Mouse (Mus musculus) G1E (cell line): ENCODE data around the gene Rps6kb1. TPM values are rescaled to one million over a fixed set of nuclear protein-coding genes. Genes with fewer than 3 reads are reported as not detected.

Source experiments
- ATAC-seq: 2 replicates; pipeline ENCODE4 v1.8.0; 2016; ENCODE audit warnings: mild to moderate bottlenecking; ENCODE audit not compliant: insufficient number of reproducible peaks, poor library complexity, low FRiP score, severe bottlenecking; ENCODE audit errors: extremely low read depth
- DNase-seq: peaks from one replicate; pipeline ENCODE4 v3.0.0; 2012; ENCODE audit warnings: low spot score
- H3K27me3 ChIP-seq: 2 replicates; pipeline ENCODE4 v1.6.1; 2012; ENCODE audit warnings: mild to moderate bottlenecking, low read length, inconsistent platforms; ENCODE audit not compliant: insufficient read depth
- H3K36me3 ChIP-seq: replicated peaks from 2 replicates; pipeline ENCODE3; 2012; ENCODE audit warnings: mild to moderate bottlenecking, inconsistent platforms
- H3K4me1 ChIP-seq: 2 replicates; pipeline ENCODE4 v1.6.1; 2012; ENCODE audit warnings: low read depth, low read length, inconsistent platforms, mixed read lengths; ENCODE audit not compliant: insufficient read depth
- H3K4me3 ChIP-seq: 2 replicates; pipeline ENCODE4 v1.5.1; 2012; ENCODE audit warnings: low read depth, mild to moderate bottlenecking, inconsistent platforms, low read length, moderate library complexity, mixed read lengths
- H3K9me3 ChIP-seq: replicated peaks from 2 replicates; pipeline ENCODE4 v1.6.1; 2012; ENCODE audit warnings: inconsistent platforms
- CTCF ChIP-seq: IDR thresholded peaks from 2 replicates; pipeline ENCODE4 v1.5.1; 2012; ENCODE audit warnings: low read depth, low read length, inconsistent platforms, mixed read lengths
- GATA1 ChIP-seq: IDR thresholded peaks from 2 replicates; pipeline ENCODE4 v1.6.1; 2012; ENCODE audit warnings: borderline replicate concordance, low read length, inconsistent platforms, mixed read lengths
- GATA2 ChIP-seq: IDR thresholded peaks from 2 replicates; pipeline ENCODE4 v1.6.1; 2012; ENCODE audit warnings: low read depth, low read length, inconsistent platforms, borderline replicate concordance
- POLR2AphosphoS5 ChIP-seq: IDR thresholded peaks from 2 replicates; pipeline ENCODE4 v1.6.1; 2012; ENCODE audit warnings: low read depth, low read length, inconsistent platforms; ENCODE audit not compliant: insufficient replicate concordance
- TAL1 ChIP-seq: conservative IDR thresholded peaks from 2 replicates; pipeline ENCODE4 v1.6.1; 2012; ENCODE audit warnings: low read depth, low read length, inconsistent platforms, mixed read lengths
- polyA plus RNA-seq: library from polyadenylated mRNA; stranded (reverse); fragments of >175 nt; gene quantifications from 2 replicates; pipeline ENCODE4 v1.2.3, GENCODE M21; 2012
- total RNA-seq, 2 experiments: library from RNA; stranded (forward) in 1 of 2; stranded (reverse) in 1 of 2; fragments of 200-1000 nt in 1 of 2; fragments of >200 nt in 1 of 2; fragmentation: Nextera tagmentation in 1 of 2; gene quantifications; 2 replicates each; pipeline ENCODE4 v1.2.3; 2014 to 2017

Rps6kb1 gene
- total and polyA plus RNA-seq, 3 experiments = 17.2 to 59.9 (median 38.1) TPM

DNA sequence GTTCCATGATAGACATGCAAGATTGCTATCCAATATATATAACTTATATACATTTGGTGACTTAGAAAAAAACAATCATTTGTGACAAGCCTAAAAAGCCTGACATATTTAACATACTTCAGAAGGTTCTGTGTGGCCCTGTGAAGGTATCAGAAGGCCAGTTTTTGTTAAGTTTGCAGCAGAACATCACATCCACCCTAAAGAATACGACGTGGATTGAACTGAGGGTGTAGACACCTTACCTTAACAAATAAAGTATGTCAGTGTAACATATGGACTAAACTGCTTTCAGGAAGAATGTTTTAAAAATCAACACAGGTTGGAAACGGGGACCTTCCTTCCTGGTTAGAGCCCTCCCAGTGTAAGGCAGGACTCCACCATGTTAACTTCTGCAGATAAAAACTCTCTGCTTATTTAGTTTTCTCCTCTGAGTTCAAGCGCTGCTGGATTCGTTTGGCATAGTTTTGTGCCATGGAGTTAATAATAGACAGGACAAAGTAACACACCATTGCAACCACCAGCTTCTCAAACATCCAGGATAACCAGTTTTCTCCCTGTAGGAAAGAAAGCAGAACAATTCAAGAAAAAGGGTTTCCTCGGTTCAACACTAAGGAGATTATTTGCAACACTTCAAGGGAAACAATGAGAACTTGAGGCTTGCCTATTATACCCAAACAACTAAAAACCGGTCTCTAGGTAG is 40.4 kb upstream of the Rps6kb1 start:
- H3K27me3 ChIP-seq = no peaks in the 10 kb centered on the region
- ATAC-seq (no peak), DNase-seq (no peak)
- peaks cover 39% of the 10 kb centered on the region for H3K36me3 ChIP-seq
- no peak for TF ChIP-seq TAL1
- no peak for TF ChIP-seq CTCF
- TF ChIP-seq GATA2 = no peak
- TF ChIP-seq POLR2AphosphoS5 = no peak
- no peak for TF ChIP-seq GATA1
- H3K4me3 ChIP-seq = peak overlapping the region; percentile 69
- peaks cover 66% of the 10 kb centered on the region for H3K4me1 ChIP-seq
- H3K9me3 ChIP-seq = no peaks in the 10 kb centered on the region

DNA sequence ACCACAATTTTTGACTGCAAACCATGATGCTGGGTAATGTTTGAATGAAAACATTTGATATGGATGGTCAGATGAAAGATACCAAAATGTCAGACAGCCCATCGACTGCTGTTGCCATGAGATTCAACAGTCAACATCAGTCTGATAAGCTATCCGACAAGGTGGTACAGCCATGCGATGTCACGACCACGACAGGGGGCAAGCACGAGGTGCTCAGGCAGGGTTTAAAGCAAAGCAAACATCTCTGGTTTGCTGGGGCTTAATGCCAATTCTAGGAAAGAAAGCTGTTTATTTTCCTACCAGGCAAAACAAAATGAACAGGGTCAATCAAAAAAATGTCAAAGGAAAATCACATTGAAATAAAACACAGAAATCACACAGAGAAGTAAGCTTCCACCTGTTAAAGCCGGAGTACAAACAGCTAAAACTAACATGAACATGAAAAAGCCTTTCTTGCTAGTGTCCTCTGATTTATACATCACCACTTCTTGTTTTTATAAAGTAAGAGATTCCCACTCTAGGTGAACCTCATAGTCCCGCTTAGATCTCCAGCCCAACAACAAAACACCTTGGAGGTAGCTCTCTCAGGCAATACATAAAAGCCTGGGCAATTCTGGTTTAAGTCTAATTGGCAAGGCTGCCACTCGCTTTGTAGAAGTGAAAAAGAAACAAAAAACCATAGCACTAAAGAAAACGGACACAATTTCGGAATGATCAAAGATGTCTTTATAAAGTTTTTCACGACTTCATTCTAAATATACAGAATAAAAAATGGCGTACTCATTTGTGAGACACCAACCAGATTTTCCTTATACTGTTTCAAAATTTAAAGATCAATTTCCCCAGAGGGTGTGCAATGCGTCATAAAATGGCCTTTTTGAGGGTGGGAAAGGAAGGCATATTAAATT is 39.6 kb upstream of the Rps6kb1 start:
- DNase-seq = no peak
- Histone ChIP-seq H3K4me1 (peaks cover 69% of the 10 kb centered on the region), H3K36me3 (peaks cover 39% of the 10 kb centered on the region), H3K4me3 (peak overlapping the region; percentile 69), H3K27me3 (no peaks in the 10 kb centered on the region), H3K9me3 (no peaks in the 10 kb centered on the region)
- no peak for ATAC-seq
- TF ChIP-seq CTCF (no peak), POLR2AphosphoS5 (no peak), GATA1 (no peak), TAL1 (no peak), GATA2 (no peak)

DNA sequence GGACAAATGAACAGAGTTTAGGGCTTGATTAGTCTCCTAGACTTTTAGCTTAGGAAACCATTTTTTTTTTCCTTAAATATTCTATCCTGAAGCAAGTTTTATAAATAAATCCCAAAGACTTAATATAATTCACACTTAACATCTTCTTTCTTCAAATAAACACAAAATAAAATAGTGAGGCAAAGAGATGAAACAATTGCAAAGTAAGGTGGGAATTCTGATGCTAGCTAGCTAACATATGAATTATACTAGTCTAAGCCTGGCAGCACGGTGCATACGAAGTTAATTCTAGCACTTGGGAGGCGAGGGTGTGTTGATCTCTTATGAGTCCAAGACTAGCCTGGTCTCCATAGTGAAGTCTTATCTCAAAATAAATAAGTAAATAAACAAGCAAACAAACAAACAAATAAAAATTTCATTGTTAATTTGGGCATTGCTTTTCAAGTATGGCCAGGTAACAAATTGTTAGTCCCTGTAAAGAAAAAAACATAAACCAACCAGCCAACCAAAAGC is 38.8 kb upstream of the Rps6kb1 start:
- Histone ChIP-seq H3K4me3 (no peak overlapping the region), H3K36me3 (peaks cover 40% of the 10 kb centered on the region), H3K4me1 (peaks cover 67% of the 10 kb centered on the region), H3K27me3 (no peaks in the 10 kb centered on the region), H3K9me3 (no peaks in the 10 kb centered on the region)
- ATAC-seq = no peak
- TF ChIP-seq POLR2AphosphoS5 = no peak
- no peak for DNase-seq

DNA sequence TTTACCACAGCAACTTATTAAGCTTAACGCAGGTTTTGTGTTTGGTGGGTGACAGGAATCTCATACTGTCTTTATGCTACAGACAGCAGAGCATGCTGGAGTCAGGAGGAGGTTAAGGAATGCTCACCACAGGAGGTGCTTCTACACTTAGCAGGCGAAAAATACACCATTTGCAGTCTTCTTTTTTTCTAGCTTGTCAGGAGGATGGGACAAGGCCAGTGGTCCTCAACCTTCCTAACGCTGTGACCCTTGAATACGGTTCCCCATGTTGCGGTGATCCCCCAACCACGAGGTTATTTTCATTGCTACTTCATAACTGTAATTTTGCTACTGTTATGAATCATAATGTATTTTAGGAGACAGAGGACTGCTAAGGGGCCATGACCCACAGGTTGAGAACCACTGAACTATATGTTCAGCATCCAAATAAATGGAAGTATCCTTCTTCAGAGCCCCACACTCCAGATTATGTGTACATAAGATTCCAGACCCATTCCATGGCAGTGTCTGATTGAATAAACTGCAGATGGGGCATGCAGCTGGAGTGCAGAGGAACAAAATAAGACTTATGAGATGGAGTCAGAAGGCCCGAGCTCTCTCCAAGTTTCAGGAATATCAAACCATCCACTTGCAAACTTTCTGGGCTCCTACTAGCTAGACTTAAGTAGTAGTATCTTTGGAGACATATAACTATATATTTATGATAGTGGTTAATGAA is 38.1 kb upstream of the Rps6kb1 start:
- no peak for TF ChIP-seq GATA2
- no peak for TF ChIP-seq GATA1
- TF ChIP-seq POLR2AphosphoS5 = 0 out of 2 replicates have a peak, but pooled peaks have one; percentile 42
- Histone ChIP-seq H3K27me3 (no peaks in the 10 kb centered on the region), H3K4me3 (no peak overlapping the region), H3K4me1 (peaks cover 66% of the 10 kb centered on the region), H3K36me3 (peaks cover 40% of the 10 kb centered on the region), H3K9me3 (no peaks in the 10 kb centered on the region)
- DNase-seq (no peak), ATAC-seq (no peak)

DNA sequence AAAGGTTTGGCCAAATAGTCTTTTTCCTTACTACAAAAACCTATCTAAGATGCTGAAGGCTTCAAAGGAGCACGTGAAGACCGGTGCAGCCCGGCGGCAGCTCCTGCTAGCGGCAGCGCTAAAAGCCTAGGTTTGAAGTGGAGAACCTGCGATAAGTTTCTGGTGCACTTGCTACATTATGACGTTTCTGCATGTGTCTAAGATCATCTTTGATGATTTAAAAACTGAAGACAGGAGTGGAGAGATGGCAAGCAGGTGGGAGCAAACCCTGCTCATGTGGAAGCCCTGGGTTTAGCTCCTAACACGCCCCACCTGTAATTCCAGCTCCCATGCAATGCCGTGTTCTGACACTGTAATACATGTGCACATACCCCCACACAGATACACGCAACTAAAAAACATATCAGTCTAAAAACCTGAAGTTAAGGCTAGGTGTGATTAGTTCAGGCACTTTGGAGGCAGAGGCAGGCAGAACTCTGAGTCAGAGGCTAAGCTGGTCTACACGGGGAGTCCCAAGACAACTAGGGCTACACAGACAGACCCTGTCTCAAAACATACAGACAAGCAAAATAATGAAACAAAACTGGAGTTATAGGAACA is 37.4 kb upstream of the Rps6kb1 start:
- Histone ChIP-seq H3K27me3 (no peaks in the 10 kb centered on the region), H3K9me3 (no peaks in the 10 kb centered on the region), H3K36me3 (peaks cover 40% of the 10 kb centered on the region), H3K4me3 (no peak overlapping the region), H3K4me1 (peaks cover 66% of the 10 kb centered on the region)
- DNase-seq = no peak
- peak; percentile 5; the same call in 1 of the 2 replicates for TF ChIP-seq POLR2AphosphoS5
- TF ChIP-seq GATA2 = no peak
- no peak for ATAC-seq

DNA sequence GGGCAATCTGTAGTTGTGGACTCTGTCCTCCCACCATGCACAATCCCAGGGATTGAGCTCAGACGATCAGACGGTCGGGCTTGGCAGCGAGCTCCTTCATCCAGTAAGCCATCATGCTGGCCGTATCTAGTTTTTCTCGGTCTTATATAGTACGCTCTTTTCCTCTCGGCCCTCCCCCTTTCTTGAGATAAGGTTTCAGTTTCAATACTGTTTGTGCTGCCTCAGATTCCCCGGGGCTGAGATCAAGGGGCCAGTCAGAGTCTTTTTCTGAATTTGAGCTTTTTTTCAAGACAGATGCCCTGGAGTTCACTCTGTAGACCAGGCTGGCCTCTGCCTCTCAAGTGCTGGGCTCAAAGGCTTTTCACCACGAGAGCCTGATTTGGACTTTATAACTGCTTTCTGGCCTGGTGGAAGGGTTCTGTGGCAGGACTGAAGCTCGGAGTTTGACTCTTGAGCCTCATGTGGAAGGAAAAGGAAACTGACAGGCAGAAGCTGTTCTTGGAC is 36.7 kb upstream of the Rps6kb1 start:
- TF ChIP-seq CTCF = no peak
- no peak for TF ChIP-seq GATA2
- TF ChIP-seq POLR2AphosphoS5 = no peak; the same call in 1 of the 2 replicates
- TF ChIP-seq TAL1 = no peak
- no peak for TF ChIP-seq GATA1
- H3K9me3 ChIP-seq = no peaks in the 10 kb centered on the region
- peaks cover 67% of the 10 kb centered on the region for H3K4me1 ChIP-seq
- H3K27me3 ChIP-seq = no peaks in the 10 kb centered on the region
- no peak overlapping the region; the same call in 1 of the 2 replicates for H3K4me3 ChIP-seq
- no peak for ATAC-seq
- peaks cover 40% of the 10 kb centered on the region for H3K36me3 ChIP-seq
- no peak for DNase-seq
